Mouse (Mus musculus) myocyte (in vitro differentiated cells): ENCODE data around the gene Ism1. TPM values are rescaled to one million over a fixed set of nuclear protein-coding genes. Genes with fewer than 3 reads are reported as not detected.

Experiments used
- H3K27me3 ChIP-seq: one replicate; pipeline ENCODE4 v1.6.1; 2011; ENCODE audit not compliant: control insufficient read depth, insufficient read depth, insufficient read length
- H3K36me3 ChIP-seq: one replicate; pipeline ENCODE4 v1.6.1; 2011; ENCODE audit not compliant: control insufficient read depth, insufficient read depth
- H3K4me2 ChIP-seq: one replicate; pipeline ENCODE4 v1.6.1; 2011; ENCODE audit warnings: low read depth, control low read depth
- H3K4me3 ChIP-seq: one replicate; pipeline ENCODE4 v1.5.1; 2011; ENCODE audit warnings: mild to moderate bottlenecking, control low read depth, moderate library complexity
- H3K79me2 ChIP-seq: one replicate; pipeline ENCODE4 v1.6.1; 2011; ENCODE audit not compliant: control insufficient read depth, insufficient read depth
- H3ac ChIP-seq: one replicate; pipeline ENCODE4 v1.6.1; 2011; ENCODE audit not compliant: control insufficient read depth, insufficient read length
- CEBPB ChIP-seq: IDR thresholded peaks from 2 replicates; pipeline ENCODE4 v1.6.1; 2011; ENCODE audit warnings: mild to moderate bottlenecking, moderate library complexity; ENCODE audit not compliant: poor library complexity, insufficient read depth, severe bottlenecking
- E2F4 ChIP-seq: IDR thresholded peaks from one replicate; pipeline ENCODE4 v1.6.1; 2011; ENCODE audit warnings: mild to moderate bottlenecking, control low read depth, moderate library complexity; ENCODE audit not compliant: insufficient read depth
- MAX ChIP-seq: IDR thresholded peaks from one replicate; pipeline ENCODE4 v1.6.1; 2011; ENCODE audit warnings: low read depth, mild to moderate bottlenecking, control low read depth
- MYOD1 ChIP-seq, 3 experiments: IDR thresholded peaks; one replicate each; pipeline ENCODE4 v1.6.1; 2011; ENCODE audit warnings: control low read depth in 2 of 3, low read depth in 2 of 3, mild to moderate bottlenecking in 2 of 3, moderate library complexity in 1 of 3; ENCODE audit not compliant: insufficient read length in 2 of 3, control insufficient read depth in 1 of 3
- MYOG ChIP-seq, 3 experiments: IDR thresholded peaks; one replicate each; pipeline ENCODE4 v1.6.1; 2011; ENCODE audit warnings: control low read depth in 2 of 3, low read depth in 2 of 3, mild to moderate bottlenecking in 2 of 3; ENCODE audit not compliant: insufficient read length in 2 of 3, control insufficient read depth in 1 of 3, insufficient read depth in 1 of 3
- POLR2A ChIP-seq: IDR thresholded peaks from one replicate; pipeline ENCODE4 v1.6.1; 2011; ENCODE audit warnings: low read depth, mild to moderate bottlenecking, control low read depth, moderate library complexity; ENCODE audit not compliant: insufficient read length
- POLR2AphosphoS2 ChIP-seq: IDR thresholded peaks from one replicate; pipeline ENCODE4 v1.6.1; 2011; ENCODE audit warnings: low read depth, control low read depth; ENCODE audit not compliant: insufficient read length
- REST ChIP-seq: IDR thresholded peaks from one replicate; pipeline ENCODE4 v1.6.1; 2011; ENCODE audit warnings: mild to moderate bottlenecking, control low read depth, moderate library complexity; ENCODE audit not compliant: insufficient read depth, insufficient read length
- SRF ChIP-seq: IDR thresholded peaks from one replicate; pipeline ENCODE4 v1.6.1; 2011; ENCODE audit warnings: low read depth; ENCODE audit not compliant: control insufficient read depth, insufficient read length
- TCF12 ChIP-seq: IDR thresholded peaks from one replicate; pipeline ENCODE4 v1.6.1; 2011; ENCODE audit warnings: mild to moderate bottlenecking, control low read depth; ENCODE audit not compliant: poor library complexity, insufficient read depth, severe bottlenecking
- TCF3 ChIP-seq: IDR thresholded peaks from one replicate; pipeline ENCODE4 v1.6.1; 2011; ENCODE audit warnings: low read depth, control low read depth; ENCODE audit not compliant: insufficient read length
- USF1 ChIP-seq: IDR thresholded peaks from one replicate; pipeline ENCODE4 v1.6.1; 2011; ENCODE audit warnings: low read depth, mild to moderate bottlenecking, control low read depth, moderate library complexity
- polyA plus RNA-seq: library from polyadenylated mRNA; unstranded; fragments of >200 nt; fragmentation: generic; extraction: Trizol; gene quantifications from one replicate; pipeline ENCODE4 v1.2.1, GENCODE M21; 2012; ENCODE audit warnings: missing spikeins

Gene Ism1
- polyA plus RNA-seq, 1 experiment: not detected

- no peaks in the 10 kb centered on the region for H3K79me2 ChIP-seq
- no peaks in the 10 kb centered on the region for H3K27me3 ChIP-seq
- TF ChIP-seq POLR2A: no peak
- H3ac ChIP-seq: no peak overlapping the region
- H3K4me2 ChIP-seq: no peak overlapping the region
- H3K4me3 ChIP-seq: no peak overlapping the region
- no peaks in the 10 kb centered on the region for H3K36me3 ChIP-seq
Observed at GRCm38 (mm10) chr2:139641757-139642385, 36.1 kb upstream of the Ism1 start.

GRCm38 (mm10) chr2:139649518-139649917 lies 28.5 kb upstream of the Ism1 start:
- no peak overlapping the region for H3K4me2 ChIP-seq
- no peaks in the 10 kb centered on the region for H3K79me2 ChIP-seq
- no peak overlapping the region for H3ac ChIP-seq
- H3K36me3 ChIP-seq: no peaks in the 10 kb centered on the region
- H3K27me3 ChIP-seq: no peaks in the 10 kb centered on the region
- TF ChIP-seq POLR2A (no peak), POLR2AphosphoS2 (no peak), MAX (no peak), MYOG (IDR thresholded peaks at IDR 0.05; ENCODE audit: control insufficient read depth in 1 of 3, insufficient read depth in 1 of 3, insufficient read length in 2 of 3, low read depth in 2 of 3) (no peak), MYOD1 (IDR thresholded peaks at IDR 0.05; ENCODE audit: control insufficient read depth in 1 of 3, insufficient read length in 2 of 3, low read depth in 2 of 3) (no peak), E2F4 (no peak), REST (no peak), CEBPB (no peak), USF1 (no peak), SRF (no peak), TCF3 (no peak), TCF12 (no peak)
- H3K4me3 ChIP-seq: no peak overlapping the region

GRCm38 (mm10) chr2:139656750-139657149 lies 21.2 kb upstream of the Ism1 start:
- TF ChIP-seq POLR2A (no peak), TCF3 (no peak), REST (no peak), POLR2AphosphoS2 (no peak), SRF (no peak), TCF12 (no peak), MYOG (IDR thresholded peaks at IDR 0.05; ENCODE audit: control insufficient read depth in 1 of 3, insufficient read depth in 1 of 3, insufficient read length in 2 of 3, low read depth in 2 of 3) (no peak), MYOD1 (IDR thresholded peaks at IDR 0.05; ENCODE audit: control insufficient read depth in 1 of 3, insufficient read length in 2 of 3, low read depth in 2 of 3) (no peak), E2F4 (no peak), CEBPB (no peak), USF1 (no peak), MAX (no peak)
- H3K36me3 ChIP-seq: no peaks in the 10 kb centered on the region
- no peak overlapping the region for H3ac ChIP-seq

GRCm38 (mm10) chr2:139671838-139672237 lies 6.1 kb upstream of the Ism1 start:
- Histone ChIP-seq H3K4me3 (no peak overlapping the region), H3K4me2 (no peak overlapping the region), H3K36me3 (no peaks in the 10 kb centered on the region), H3K27me3 (peaks cover under 1% of the 10 kb centered on the region), H3ac (no peak overlapping the region), H3K79me2 (no peaks in the 10 kb centered on the region)
- TF ChIP-seq E2F4 (no peak), REST (no peak)

More at GRCm38 (mm10) chr2:139656750-139657149, 21.2 kb upstream of the Ism1 start:
- Histone ChIP-seq H3K4me2 (no peak overlapping the region), H3K79me2 (no peaks in the 10 kb centered on the region), H3K27me3 (no peaks in the 10 kb centered on the region), H3K4me3 (no peak overlapping the region)

GRCm38 (mm10) chr2:139672371-139672770 lies 5.6 kb upstream of the Ism1 start:
- Histone ChIP-seq H3K36me3 (no peaks in the 10 kb centered on the region), H3K4me2 (no peak overlapping the region), H3ac (no peak overlapping the region), H3K27me3 (peaks cover 6% of the 10 kb centered on the region), H3K79me2 (no peaks in the 10 kb centered on the region), H3K4me3 (no peak overlapping the region)
- no peak for TF ChIP-seq USF1
- TF ChIP-seq MYOG (IDR thresholded peaks at IDR 0.05; ENCODE audit: control insufficient read depth in 1 of 3, insufficient read depth in 1 of 3, insufficient read length in 2 of 3, low read depth in 2 of 3): no peak
- no peak for TF ChIP-seq TCF3
